Mouse (Mus musculus) CH12.LX (cell line): ENCODE measurements around the gene Rpl36a. TPM values are rescaled to one million over a fixed set of nuclear protein-coding genes. Genes with fewer than 3 reads are reported as not detected.

Experiments used
- DNase-seq: peaks from one replicate; pipeline ENCODE4 v3.0.0-alpha.2; 2013; ENCODE audit errors: extremely low read depth
- H3K27ac ChIP-seq: 2 replicates; pipeline ENCODE4 v1.5.1; 2012; ENCODE audit warnings: low read depth, mild to moderate bottlenecking, control low read depth, moderate library complexity; ENCODE audit not compliant: insufficient read depth
- H3K27me3 ChIP-seq: replicated peaks from 2 replicates; pipeline ENCODE3; 2012; ENCODE audit warnings: inconsistent platforms
- H3K36me3 ChIP-seq, 2 experiments: replicated peaks in 1 of 2; 2 replicates each; pipeline versions ENCODE3 to v1.6.1; 2012; ENCODE audit warnings: inconsistent platforms in 1 of 2, low read length in 1 of 2, mild to moderate bottlenecking in 1 of 2, mixed read lengths in 1 of 2, moderate library complexity in 1 of 2; ENCODE audit not compliant: control insufficient read depth in 1 of 2, insufficient read depth in 1 of 2
- H3K4me1 ChIP-seq, 2 experiments: 2 replicates each; pipeline ENCODE4 v1.6.1; 2012; ENCODE audit warnings: inconsistent platforms in 1 of 2, moderate library complexity in 1 of 2; ENCODE audit not compliant: insufficient read depth in 2 of 2, control insufficient read depth in 1 of 2
- H3K4me2 ChIP-seq: 2 replicates; pipeline ENCODE4 v1.6.1; 2012; ENCODE audit warnings: low read depth, mild to moderate bottlenecking, control low read depth; ENCODE audit not compliant: poor library complexity, insufficient read depth, severe bottlenecking
- H3K4me3 ChIP-seq, 3 experiments: fragments of 150-350 bp in 1 of 3; sonication (generic) in 1 of 3; replicated peaks in 1 of 3; 2 replicates each; pipeline versions ENCODE3 to v1.5.1; 2011 to 2012; ENCODE audit warnings: low read depth in 2 of 3, low read length in 2 of 3, mild to moderate bottlenecking in 2 of 3, moderate library complexity in 2 of 3, control low read depth in 1 of 3, improper control_type of control experiment in 1 of 3, inconsistent platforms in 1 of 3, mixed read lengths in 1 of 3; ENCODE audit not compliant: poor library complexity in 1 of 3
- H3K79me2 ChIP-seq: replicated peaks from 2 replicates; pipeline ENCODE4 v1.6.1; 2012; ENCODE audit warnings: mild to moderate bottlenecking, moderate library complexity; ENCODE audit not compliant: control insufficient read depth, poor library complexity, insufficient read depth, severe bottlenecking; ENCODE audit errors: extremely low read depth
- H3K9ac ChIP-seq: 2 replicates; pipeline ENCODE4 v1.6.1; 2012; ENCODE audit warnings: low read depth, mild to moderate bottlenecking, control low read depth, moderate library complexity; ENCODE audit not compliant: insufficient read depth
- H3K9me3 ChIP-seq: replicated peaks from 2 replicates; pipeline ENCODE3; 2012; ENCODE audit warnings: low read length, inconsistent platforms, mixed read lengths
- BHLHE40 ChIP-seq: IDR thresholded peaks from 2 replicates; pipeline ENCODE4 v1.6.1; 2011; ENCODE audit warnings: mild to moderate bottlenecking, low read depth, low read length, improper control_type of control experiment
- CHD2 ChIP-seq: IDR thresholded peaks from 2 replicates; pipeline ENCODE4 v1.6.1; 2011; ENCODE audit warnings: low read length, improper control_type of control experiment
- E2F4 ChIP-seq: IDR thresholded peaks from 2 replicates; pipeline ENCODE4 v1.6.1; 2011; ENCODE audit warnings: low read depth, low read length, improper control_type of control experiment; ENCODE audit not compliant: insufficient replicate concordance
- ELF1 ChIP-seq: IDR thresholded peaks from 2 replicates; pipeline ENCODE4 v1.6.1; 2014; ENCODE audit warnings: low read depth, mild to moderate bottlenecking, inconsistent platforms, low read length, improper control_type of control experiment
- EP300 ChIP-seq: IDR thresholded peaks from 2 replicates; pipeline ENCODE4 v1.6.1; 2011; ENCODE audit warnings: low read length, improper control_type of control experiment
- ETS1 ChIP-seq: conservative IDR thresholded peaks from 2 replicates; pipeline ENCODE4 v1.6.1; 2012; ENCODE audit warnings: low read depth, mild to moderate bottlenecking, inconsistent platforms, low read length, improper control_type of control experiment, moderate library complexity
- GABPA ChIP-seq: IDR thresholded peaks from 2 replicates; pipeline ENCODE4 v1.6.1; 2012; ENCODE audit warnings: low read depth, low read length, improper control_type of control experiment, inconsistent platforms; ENCODE audit not compliant: insufficient replicate concordance
- HCFC1 ChIP-seq: IDR thresholded peaks from 2 replicates; pipeline ENCODE4 v1.6.1; 2012; ENCODE audit warnings: low read depth, mild to moderate bottlenecking, inconsistent platforms, low read length, improper control_type of control experiment
- IRF4 ChIP-seq: IDR thresholded peaks from 2 replicates; pipeline ENCODE4 v1.6.1; 2014; ENCODE audit warnings: low read depth, mild to moderate bottlenecking, inconsistent platforms, low read length, improper control_type of control experiment
- JUN ChIP-seq: IDR thresholded peaks from 2 replicates; pipeline ENCODE4 v1.6.1; 2011; ENCODE audit warnings: low read depth, mild to moderate bottlenecking, low read length, improper control_type of control experiment, moderate library complexity; ENCODE audit not compliant: insufficient read depth
- JUND ChIP-seq: conservative IDR thresholded peaks from 2 replicates; pipeline ENCODE4 v1.6.1; 2011; ENCODE audit warnings: low read depth, low read length, improper control_type of control experiment
- KAT2A ChIP-seq: IDR thresholded peaks from 2 replicates; pipeline ENCODE4 v1.6.1; 2012; ENCODE audit warnings: low read length, improper control_type of control experiment, inconsistent platforms; ENCODE audit not compliant: insufficient replicate concordance
- MAFK ChIP-seq: IDR thresholded peaks from 2 replicates; pipeline ENCODE4 v1.6.1; 2011; ENCODE audit warnings: low read length, improper control_type of control experiment; ENCODE audit not compliant: insufficient replicate concordance
- MAX ChIP-seq: IDR thresholded peaks from 2 replicates; pipeline ENCODE4 v1.6.1; 2011; ENCODE audit warnings: low read length, improper control_type of control experiment
- MAZ ChIP-seq: IDR thresholded peaks from 2 replicates; pipeline ENCODE4 v1.6.1; 2012; ENCODE audit warnings: low read depth, mild to moderate bottlenecking, inconsistent platforms, low read length, improper control_type of control experiment, moderate library complexity
- MXI1 ChIP-seq: IDR thresholded peaks from 2 replicates; pipeline ENCODE4 v1.6.1; 2011; ENCODE audit warnings: mild to moderate bottlenecking, low read depth, low read length, improper control_type of control experiment
- MYC ChIP-seq: IDR thresholded peaks from 2 replicates; pipeline ENCODE4 v1.6.1; 2011; ENCODE audit warnings: low read depth, mild to moderate bottlenecking, improper control_type of control experiment, low read length
- NELFE ChIP-seq: IDR thresholded peaks from 2 replicates; pipeline ENCODE4 v1.6.1; 2011; ENCODE audit warnings: low read depth, low read length, improper control_type of control experiment
- NRF1 ChIP-seq: IDR thresholded peaks from 2 replicates; pipeline ENCODE4 v1.6.1; 2014; ENCODE audit warnings: low read depth, mild to moderate bottlenecking, inconsistent platforms, low read length, improper control_type of control experiment, moderate library complexity
- POLR2AphosphoS2 ChIP-seq: IDR thresholded peaks from 2 replicates; pipeline ENCODE4 v1.6.1; 2011; ENCODE audit warnings: low read depth, low read length, improper control_type of control experiment
- RAD21 ChIP-seq: IDR thresholded peaks from 2 replicates; pipeline ENCODE4 v1.6.1; 2011; ENCODE audit warnings: low read depth, mild to moderate bottlenecking, low read length, improper control_type of control experiment, moderate library complexity
- RCOR1 ChIP-seq: conservative IDR thresholded peaks from 2 replicates; pipeline ENCODE4 v1.6.1; 2012; ENCODE audit warnings: low read depth, mild to moderate bottlenecking, inconsistent platforms, low read length, improper control_type of control experiment
- SIN3A ChIP-seq: IDR thresholded peaks from 2 replicates; pipeline ENCODE4 v1.6.1; 2012; ENCODE audit warnings: low read length, improper control_type of control experiment, inconsistent platforms
- SMC3 ChIP-seq: IDR thresholded peaks from 2 replicates; pipeline ENCODE4 v1.6.1; 2011; ENCODE audit warnings: low read depth, low read length, improper control_type of control experiment
- TBP ChIP-seq: conservative IDR thresholded peaks from 2 replicates; pipeline ENCODE4 v1.6.1; 2011; ENCODE audit warnings: low read depth, low read length, improper control_type of control experiment
- USF1 ChIP-seq: IDR thresholded peaks from 2 replicates; pipeline ENCODE4 v1.6.1; 2014; ENCODE audit warnings: low read depth, mild to moderate bottlenecking, inconsistent platforms, low read length, improper control_type of control experiment
- USF2 ChIP-seq: conservative IDR thresholded peaks from 2 replicates; pipeline ENCODE4 v1.6.1; 2011; ENCODE audit warnings: low read depth, low read length, improper control_type of control experiment
- ZC3H11A ChIP-seq: IDR thresholded peaks from 2 replicates; pipeline ENCODE4 v1.6.1; 2012; ENCODE audit warnings: low read depth, mild to moderate bottlenecking, inconsistent platforms, low read length, improper control_type of control experiment
- ZKSCAN1 ChIP-seq: IDR thresholded peaks from 2 replicates; pipeline ENCODE4 v1.6.1; 2012; ENCODE audit warnings: low read depth, inconsistent platforms, low read length, improper control_type of control experiment, borderline replicate concordance
- ZMIZ1 ChIP-seq: IDR thresholded peaks from 2 replicates; pipeline ENCODE4 v1.6.1; 2012; ENCODE audit warnings: low read depth, mild to moderate bottlenecking, inconsistent platforms, low read length, improper control_type of control experiment
- dilution Hi-C: fragments of 300-500 bp; cut with MboI; formaldehyde crosslinking; loops from 2 replicates; pipeline ENCODE4 v1.14.3; 2020; ENCODE audit warnings: low sequenced_read_pairs; ENCODE audit not compliant: extremely low pct_unique_long_range_greater_than_20kb, extremely low pct_ligation_motif_present
- in situ Hi-C: fragments of 300-500 bp; cut with MboI; formaldehyde crosslinking; loops from 3 replicates; pipeline ENCODE4 v1.14.3; 2019; ENCODE audit warnings: low sequenced_read_pairs, low pct_ligation_motif_present, low pct_unique_long_range_greater_than_20kb, mixed read lengths
- polyA plus RNA-seq: library from polyadenylated mRNA; unstranded; fragments of >175 nt; gene quantifications from 2 replicates; pipeline ENCODE4 v1.2.1, GENCODE M21; 2012; ENCODE audit warnings: low read depth; ENCODE audit not compliant: insufficient read length
- total RNA-seq, 2 experiments: library from RNA; depleted of rRNA; stranded (reverse); fragments of 300-350 nt in 1 of 2; fragments of >200 nt in 1 of 2; gene quantifications; 2 replicates each; pipeline ENCODE4 v1.2.3; 2012 to 2014

Gene Rpl36a
- total and polyA plus RNA-seq, 3 experiments: 869 to 2,800 (median 2,352) TPM

DNA sequence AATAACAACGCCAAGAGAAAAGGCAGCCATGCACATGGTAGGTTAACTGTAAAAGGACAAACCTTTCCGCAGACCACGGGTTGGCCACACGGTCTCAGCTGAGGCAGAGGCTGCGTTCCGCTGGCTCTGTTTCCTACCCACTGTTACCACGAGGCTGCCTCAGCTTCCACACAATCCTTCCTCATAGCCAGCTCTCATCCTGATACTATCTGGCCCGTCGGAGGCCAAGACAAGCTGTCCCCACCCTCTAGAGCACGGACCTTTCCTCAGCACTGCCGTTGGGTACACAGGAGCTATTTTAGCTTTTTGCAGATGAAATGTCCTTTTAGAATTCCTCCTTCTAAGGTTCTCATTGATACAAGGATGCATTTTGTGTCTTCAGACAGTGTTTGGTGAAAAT lies 3.2 kb upstream of the Rpl36a start:
- Histone ChIP-seq H3K4me3 (peak overlapping the region; percentile 64 to 93 (median 90)), H3K36me3 (peaks cover under 1 to 4% of the 10 kb centered on the region in 2 experiments), H3K27me3 (no peaks in the 10 kb centered on the region), H3K4me2 (peak overlapping the region; percentile 82), H3K9ac (peak overlapping the region; percentile 93), H3K9me3 (no peaks in the 10 kb centered on the region), H3K4me1 (peaks cover 0 to 7% of the 10 kb centered on the region in 2 experiments; a peak in 1 of 4 replicates), H3K27ac (peak overlapping the region; percentile 85), H3K79me2 (peaks cover 48% of the 10 kb centered on the region)
- TF ChIP-seq POLR2AphosphoS2 (no peak), ETS1 (no peak)
- dilution Hi-C loops (no loop called here), in situ Hi-C loops (no loop called here)
- DNase-seq: no peak

DNA sequence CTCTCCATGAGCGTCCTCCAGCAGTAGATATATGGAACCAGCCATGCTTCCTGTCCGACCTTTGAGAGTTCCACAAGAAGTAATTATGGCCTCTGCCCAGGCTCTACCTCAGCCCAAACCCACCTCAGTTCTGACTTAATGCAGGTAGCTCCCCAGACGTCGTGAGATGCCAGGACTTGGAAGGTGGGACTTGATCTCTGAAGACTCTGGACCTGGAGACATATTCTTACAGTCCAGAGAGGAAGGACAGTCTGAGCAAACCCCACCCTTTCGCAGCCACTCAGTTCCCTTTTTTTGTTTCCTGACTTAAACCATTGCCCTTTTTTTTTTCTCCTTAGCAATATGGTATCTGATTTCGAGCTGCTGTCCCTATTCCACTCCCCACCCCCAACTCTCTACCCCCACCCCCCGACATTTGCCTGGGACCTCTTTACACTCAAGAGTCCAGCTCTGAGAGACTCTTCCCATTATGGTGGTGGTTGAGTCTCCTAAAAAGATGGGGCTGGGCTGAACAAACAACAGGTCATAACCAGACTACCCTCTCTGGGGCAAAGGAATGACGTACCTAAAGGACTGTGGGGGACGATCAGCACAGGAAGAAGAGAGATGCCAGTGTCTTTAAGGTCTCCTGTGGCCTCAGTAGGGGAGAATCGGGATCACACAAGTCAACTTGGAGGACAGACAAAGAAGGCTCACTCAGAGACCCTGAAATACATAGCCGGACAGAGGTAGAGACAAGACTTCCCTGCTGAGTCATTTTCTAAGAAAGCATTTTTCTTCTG lies 2.4 kb upstream of the Rpl36a start, which contains the start of gene Btk:
Gene Btk (minus strand): TSS at position 683 of the 782 bp plus-strand sequence.
- dilution Hi-C loops (no loop called here), in situ Hi-C loops (no loop called here)
- Histone ChIP-seq H3K4me3 (peak within 1 kb of the TSS; percentile 72 to 93 (median 90)), H3K9ac (peak within 1 kb of the TSS; percentile 93), H3K27ac (peak within 1 kb of the TSS; percentile 85), H3K36me3 (peaks cover 3 to 4% of the 10 kb centered on the region in 2 experiments), H3K79me2 (peaks cover 48% of the 10 kb centered on the region), H3K9me3 (no peaks in the 10 kb centered on the region), H3K4me2 (peak within 1 kb of the TSS; percentile 82), H3K4me1 (no peaks in the 10 kb centered on the region; a peak in 1 of 4 replicates), H3K27me3 (no peaks in the 10 kb centered on the region)
- DNase-seq: peak; percentile 51
- TF ChIP-seq ZMIZ1 (0 out of 2 replicates have a peak, but pooled peaks have one; percentile 30), ZKSCAN1 (no peak), MAZ (no peak), RAD21 (no peak), JUN (no peak), E2F4 (no peak), IRF4 (peak; percentile 63; the same call in 1 of the 2 replicates), EP300 (peak; percentile 57), USF2 (no peak), SMC3 (no peak), HCFC1 (peak; percentile 22; the same call in 1 of the 2 replicates), ETS1 (no peak), KAT2A (no peak), TBP (peak; percentile 22; the same call in 1 of the 2 replicates), USF1 (no peak), JUND (no peak), NELFE (peak; percentile 63; the same call in 1 of the 2 replicates), BHLHE40 (no peak), GABPA (no peak), CHD2 (no peak), MAFK (no peak), NRF1 (no peak), ZC3H11A (no peak), SIN3A (0 out of 2 replicates have a peak, but pooled peaks have one; percentile 19), ELF1 (peak; percentile 20; the same call in 1 of the 2 replicates), MAX (no peak), MXI1 (0 out of 2 replicates have a peak, but pooled peaks have one; percentile 31), RCOR1 (no peak), POLR2AphosphoS2 (no peak), MYC (no peak)
